Mouse (Mus musculus): ENCODE measurements at regions not wholly inside any gene's neighbourhood (a gene's known extent, or its start where the extent isn't known, plus 50 kb on each side); places are given as distances from the start of the nearest gene placed in this dataset.

DNA sequence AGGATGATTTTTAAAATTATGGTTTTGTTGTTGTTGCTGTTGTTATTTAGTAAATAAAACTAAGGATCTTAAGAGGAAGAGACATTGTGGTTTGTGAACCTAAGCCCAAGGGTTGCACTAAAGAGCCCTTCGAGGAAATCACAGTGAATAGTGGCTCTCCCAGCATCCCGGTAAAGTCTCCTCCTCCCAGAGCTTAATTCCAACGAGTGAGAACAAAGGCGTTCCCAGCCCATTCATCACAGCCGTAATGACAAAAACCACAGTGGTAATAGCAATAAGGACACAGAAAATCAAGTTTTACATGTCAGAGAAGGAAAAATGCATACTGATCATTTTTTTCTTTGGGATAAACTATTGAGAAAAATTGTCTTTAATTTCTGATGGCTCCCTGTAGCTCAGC is 56.3 kb upstream of the Cd180 start:
- TF ChIP-seq CTCF (IDR thresholded peaks at IDR 0.05) (no peak), EP300 (IDR thresholded peaks at IDR 0.05) (no peak)
